ENCODE assay signal across 13 mouse cellular contexts in genomic region chr9:119743900-119744299, GRCm38 (mm10). TPM values are rescaled to one million over a fixed set of nuclear protein-coding genes. Genes with fewer than 3 reads are reported as not detected.
A peak's percentile ranks its signal among the peaks of the same experiment; 100 is the strongest.
DNase-seq lines count a peak whose midpoint lies in the region; ATAC-seq lines count a peak whose summit lies in the region.
"Had no signal": no experiment of that assay in that cellular context is flagged by ENCODE, and none has a peak within 500 bp of the region (broad histone marks: within the 10 kb centered on the region; RNA-seq: fewer than 3 reads in every experiment).

No protein-coding gene starts in this region.

- no peaks in the 10 kb centered on the region for H3K36me3 ChIP-seq in lung, embryonic 16.5 days (ENCODE audit: control insufficient read depth, insufficient read depth, low read length)
- no peaks in the 10 kb centered on the region for H3K36me3 ChIP-seq in hindbrain, embryonic 12.5 days
- H3K36me3 ChIP-seq: limb, embryonic 13.5 days had no signal

- no peak overlapping the region for H3K27ac ChIP-seq in lung, embryonic 16.5 days (ENCODE audit: low read length)
- H3K27ac ChIP-seq in hindbrain, embryonic 12.5 days, result no peak overlapping the region
- H3K27ac ChIP-seq: limb, embryonic 13.5 days had no signal

- H3K9me3 ChIP-seq in lung, embryonic 16.5 days (ENCODE audit: control insufficient read depth, low read length), result no peaks in the 10 kb centered on the region
- H3K9me3 ChIP-seq in hindbrain, embryonic 12.5 days (replicated peaks), result no peaks in the 10 kb centered on the region
- H3K9me3 ChIP-seq: limb, embryonic 13.5 days had no signal

- no peak for DNase-seq in lung, postnatal 10 days
- peak; percentile 82 for DNase-seq in naive thymus-derived CD4-positive, alpha-beta T cell, adult 2 months (ENCODE audit: low read depth)
- peak; percentile 84 for DNase-seq in thymus, postnatal 25 days
- DNase-seq in frontal cortex, adult 2 months (ENCODE audit: extremely low spot score in 1 of 2, low spot score in 1 of 2), result no peak
- DNase-seq: adrenal gland, postnatal 10 days; gastrocnemius, postnatal 36 days had no signal

- H3K27me3 ChIP-seq in lung, embryonic 16.5 days (ENCODE audit: control insufficient read depth, insufficient read depth, low read depth, low read length), result no peaks in the 10 kb centered on the region
- no peaks in the 10 kb centered on the region for H3K27me3 ChIP-seq in hindbrain, embryonic 12.5 days
- H3K27me3 ChIP-seq: limb, embryonic 13.5 days had no signal

- 72% methylated on average over 4 of the region's 4 CpGs for WGBS in lung, embryonic 16.5 days
- 83% methylated on average over 4 of the region's 4 CpGs for WGBS in hindbrain, embryonic 12.5 days

- H3K9ac ChIP-seq in lung, embryonic 16.5 days (ENCODE audit: low read length), result no peak overlapping the region
- H3K9ac ChIP-seq in hindbrain, embryonic 12.5 days, result no peak overlapping the region
- H3K9ac ChIP-seq: limb, embryonic 13.5 days had no signal

- H3K4me2 ChIP-seq in lung, embryonic 16.5 days (ENCODE audit: low read depth, low read length), result no peak overlapping the region
- no peak overlapping the region for H3K4me2 ChIP-seq in hindbrain, embryonic 12.5 days (replicated peaks)
- H3K4me2 ChIP-seq: limb, embryonic 13.5 days had no signal

- no peak overlapping the region for H3K4me3 ChIP-seq in lung, embryonic 16.5 days (ENCODE audit: low read length)
- no peak overlapping the region for H3K4me3 ChIP-seq in hindbrain, embryonic 12.5 days
- H3K4me3 ChIP-seq: erythroblast, embryonic 14.5 days; limb, embryonic 13.5 days had no signal

- H3K4me1 ChIP-seq in lung, embryonic 16.5 days (replicated peaks; ENCODE audit: control insufficient read depth, insufficient read depth, low read length), result peaks cover 3% of the 10 kb centered on the region; the same call in 1 of the 2 replicates
- H3K4me1 ChIP-seq in hindbrain, embryonic 12.5 days, result no peaks in the 10 kb centered on the region
- H3K4me1 ChIP-seq: limb, embryonic 13.5 days had no signal

- ATAC-seq in lung, embryonic 16.5 days (ENCODE audit: low read depth), result 0 out of 2 replicates have a peak, but pooled peaks have one; percentile 17
- ATAC-seq in hematopoietic stem cell, adult 5-6 weeks (replicated peaks in 1 of 2; ENCODE audit: insufficient read depth in 1 of 2, low FRiP score in 2 of 2, low TSS enrichment in 1 of 2, low read depth in 1 of 2, poor library complexity in 2 of 2, severe bottlenecking in 2 of 2), result peak; percentile 97
- no peak for ATAC-seq in frontal cortex, adult (ENCODE audit: low TSS enrichment)
- ATAC-seq in hindbrain, embryonic 12.5 days (ENCODE audit: low FRiP score), result no peak

RNA-seq across cellular contexts. Expression of gene Scn10a, which starts 24.8 kb away (rescaled TPM):
- polyA plus RNA-seq in lung, embryonic 16.5 days (2015; fragmentation: Nextera tagmentation; extraction: Ambion mirVana), result 0.06 and 0.11 TPM in 2 replicates
- total RNA-seq in hematopoietic stem cell, adult 5-6 weeks (2017), result not detected in 2 replicates
- polyA plus RNA-seq in hindbrain, embryonic 12.5 days (2016; fragmentation: Nextera tagmentation; extraction: Ambion mirVana), result 0.80 and 1.4 TPM in 2 replicates
- polyA plus RNA-seq in frontal cortex, adult 2 months (2012; rRNA removed), result 0.10 and 0.17 TPM in 2 replicates
- total RNA-seq: adrenal gland, postnatal 10 days; gastrocnemius, postnatal 36 days; layer of hippocampus, adult 18-20 months had no signal
- polyA plus RNA-seq: erythroblast, embryonic 14.5 days; limb, embryonic 13.5 days had no signal

Comparison
In these comparisons a context has a peak if more than half of its experiments do, and no peak if none do; other contexts are left out.
1. ATAC-seq: peak in lung, embryonic 16.5 days (single experiment) and hematopoietic stem cell, adult 5-6 weeks (2 of 2); none in frontal cortex, adult (single experiment) and hindbrain, embryonic 12.5 days (single experiment).
2. DNase-seq: peak in naive thymus-derived CD4-positive, alpha-beta T cell, adult 2 months (single experiment) and thymus, postnatal 25 days (single experiment); none in lung, postnatal 10 days (single experiment) and frontal cortex, adult 2 months (0 of 2).